Mouse (Mus musculus) frontal cortex, postnatal 36 days (tissue): ENCODE results near the gene Pola1.

Experiments used
- DNase-seq, 2 experiments: peaks; one replicate each; pipeline ENCODE4 v3.0.0; 2022; ENCODE audit warnings: low spot score in 2 of 2

Gene Pola1

DNA sequence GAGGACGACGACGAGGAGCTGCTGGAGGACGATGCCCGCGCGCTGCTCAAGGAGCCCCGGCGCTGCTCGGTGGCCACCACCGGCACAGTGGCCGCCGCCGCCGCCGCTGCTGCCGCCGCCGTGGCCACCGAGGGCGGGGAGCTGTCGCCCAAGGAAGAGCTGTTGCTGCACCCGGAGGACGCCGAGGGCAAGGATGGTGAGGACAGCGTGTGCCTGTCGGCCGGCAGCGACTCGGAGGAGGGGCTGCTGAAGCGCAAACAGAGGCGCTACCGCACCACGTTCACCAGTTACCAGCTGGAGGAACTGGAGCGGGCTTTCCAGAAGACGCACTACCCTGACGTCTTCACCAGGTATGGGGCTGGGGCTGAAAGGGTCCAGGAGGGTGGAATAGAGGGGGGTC, 342.9 kb downstream of the Pola1 start:
- no peak for DNase-seq

DNA sequence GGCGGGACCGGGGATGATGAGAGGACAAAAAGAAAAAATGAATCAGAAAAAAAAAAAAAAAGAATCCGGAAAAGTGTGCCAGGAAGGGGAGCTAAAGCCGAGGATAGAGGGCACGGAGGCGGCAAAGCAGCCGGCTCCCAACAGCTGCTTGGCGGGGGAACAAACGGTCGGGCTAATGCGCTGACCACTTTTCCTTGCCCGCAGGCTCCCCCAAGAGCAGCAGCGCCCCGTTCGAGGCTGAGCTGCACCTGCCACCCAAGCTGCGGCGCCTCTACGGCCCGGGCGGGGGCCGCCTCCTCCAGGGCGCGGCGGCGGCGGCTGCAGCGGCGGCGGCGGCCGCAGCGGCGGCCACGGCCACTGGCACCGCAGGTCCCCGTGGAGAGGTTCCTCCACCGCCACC, 343.6 kb downstream of the Pola1 start:
- DNase-seq, result no peak

DNA sequence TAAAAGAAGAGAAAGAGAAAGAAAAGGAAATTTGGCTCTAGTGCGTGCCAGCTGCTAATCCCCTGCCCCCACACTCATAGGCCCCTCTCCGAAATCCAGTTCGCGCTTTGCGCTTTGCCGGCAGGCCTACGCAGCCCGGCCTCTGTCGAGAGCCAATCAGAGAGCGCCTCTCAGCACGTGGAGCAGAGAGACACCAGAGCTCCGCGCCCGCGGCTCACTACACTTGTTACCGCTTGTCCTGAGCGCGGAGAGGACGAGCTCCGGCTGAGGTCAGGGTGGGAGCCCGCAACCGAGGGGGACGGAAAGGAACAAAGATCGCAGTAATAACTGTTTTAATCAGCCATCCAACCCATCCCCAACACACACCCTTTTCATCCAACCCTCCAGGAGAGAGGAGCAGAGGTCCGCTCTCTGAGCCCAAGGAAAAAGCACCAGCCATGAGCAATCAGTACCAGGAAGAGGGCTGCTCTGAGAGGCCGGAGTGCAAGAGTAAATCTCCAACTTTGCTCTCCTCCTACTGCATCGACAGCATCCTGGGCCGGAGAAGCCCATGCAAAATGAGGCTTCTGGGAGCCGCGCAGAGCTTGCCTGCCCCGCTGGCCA, 345.6 kb downstream of the Pola1 start, which contains the start of gene Arx:
Arx (plus strand) TSS at position 155 of the 603 bp plus-strand sequence.
- peak; percentile 36 to 62 for DNase-seq

DNA sequence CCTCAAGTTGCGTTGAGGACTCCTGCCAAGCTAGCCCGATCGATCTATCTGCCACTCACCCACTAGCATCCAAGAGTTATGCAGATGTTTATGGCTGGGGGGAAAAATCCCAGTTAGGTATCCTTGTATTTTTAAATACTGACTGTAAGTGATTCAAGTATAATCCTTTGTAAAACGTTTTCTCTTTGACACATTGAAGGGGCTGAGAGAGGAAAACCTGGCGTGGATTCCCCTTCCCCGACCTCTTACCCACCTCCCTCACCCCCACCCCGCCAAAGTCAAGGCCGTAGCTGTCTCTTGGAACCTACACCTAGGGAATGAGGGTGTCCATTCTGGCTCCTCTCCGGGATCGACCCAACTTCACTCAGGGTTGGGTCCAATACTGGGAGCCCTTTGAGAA, 346.9 kb downstream of the Pola1 start:
- DNase-seq, result no peak

DNA sequence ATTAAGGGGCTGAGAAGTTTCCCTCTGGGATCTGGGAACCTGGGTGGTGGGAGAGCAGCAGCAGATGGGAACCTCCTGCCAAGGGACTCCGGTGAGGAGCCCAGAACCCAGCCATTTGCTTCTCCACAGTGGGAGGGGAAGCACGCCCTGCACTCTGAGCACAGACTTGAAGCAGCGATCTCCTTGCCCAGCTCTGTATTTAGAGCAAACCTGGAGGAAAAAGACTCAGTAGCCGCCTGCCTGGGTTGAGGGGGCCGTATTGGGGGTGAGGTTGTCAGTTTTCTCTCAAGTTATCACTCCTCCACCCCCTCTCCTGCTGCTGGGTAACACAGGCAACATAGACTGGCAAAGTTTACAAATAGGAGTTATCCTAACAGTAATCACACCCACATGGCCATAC, 350.2 kb downstream of the Pola1 start:
- no peak for DNase-seq

DNA sequence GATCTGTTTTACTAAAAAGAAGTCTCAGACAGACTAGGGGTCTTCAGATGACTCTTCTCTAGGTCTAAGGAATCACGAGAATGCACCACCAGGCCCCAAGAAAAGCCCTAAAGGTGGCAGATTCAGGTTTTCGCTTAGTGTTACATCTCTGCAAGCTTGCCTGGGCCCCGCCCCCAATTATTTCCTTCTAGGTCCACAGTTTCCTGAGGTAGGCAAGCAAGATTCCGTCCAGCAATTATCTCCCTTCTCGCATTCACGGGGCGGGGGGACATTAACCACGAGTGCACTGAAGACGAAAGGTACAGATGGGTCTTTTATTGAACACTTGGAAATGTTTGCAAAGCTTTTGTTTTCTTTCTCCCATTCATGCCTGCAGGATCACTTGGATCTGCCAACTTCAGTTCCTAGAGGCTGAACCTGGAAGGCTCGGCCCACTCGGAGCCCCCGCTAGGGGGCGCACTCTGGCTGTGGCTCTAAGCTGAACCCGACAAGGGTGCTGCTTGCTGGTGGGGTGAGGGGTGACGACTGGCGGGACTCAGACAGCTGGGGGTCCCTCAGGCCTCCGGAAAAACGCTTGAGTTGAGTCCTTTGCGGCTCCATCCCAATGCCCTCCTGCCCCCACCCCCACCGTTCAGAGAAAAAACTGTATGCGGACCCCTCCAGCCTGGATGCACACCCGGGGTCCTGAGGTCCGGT, 350.8 kb downstream of the Pola1 start:
- peak in 1 of 2 experiments; percentile 28 for DNase-seq

DNA sequence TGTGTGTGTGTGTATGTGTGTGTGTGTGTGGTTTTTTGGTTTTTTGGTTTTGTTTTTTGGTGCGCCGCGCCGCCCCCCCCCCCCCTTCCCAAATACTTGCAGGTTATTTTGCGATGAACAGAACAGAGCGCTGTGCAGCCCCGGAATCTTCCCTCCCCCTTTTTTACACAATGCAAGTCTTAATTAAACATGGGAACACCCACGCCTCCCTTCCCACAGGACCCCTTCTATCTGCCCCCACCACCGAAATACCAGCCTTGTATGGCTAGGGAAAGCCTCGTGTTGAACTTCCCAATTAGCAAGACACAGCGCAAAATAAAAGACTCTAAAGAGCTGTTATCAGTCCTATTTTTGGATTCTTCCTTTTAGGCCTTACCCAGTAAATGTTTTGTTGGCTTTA, 352.0 kb downstream of the Pola1 start:
- no peak for DNase-seq

DNA sequence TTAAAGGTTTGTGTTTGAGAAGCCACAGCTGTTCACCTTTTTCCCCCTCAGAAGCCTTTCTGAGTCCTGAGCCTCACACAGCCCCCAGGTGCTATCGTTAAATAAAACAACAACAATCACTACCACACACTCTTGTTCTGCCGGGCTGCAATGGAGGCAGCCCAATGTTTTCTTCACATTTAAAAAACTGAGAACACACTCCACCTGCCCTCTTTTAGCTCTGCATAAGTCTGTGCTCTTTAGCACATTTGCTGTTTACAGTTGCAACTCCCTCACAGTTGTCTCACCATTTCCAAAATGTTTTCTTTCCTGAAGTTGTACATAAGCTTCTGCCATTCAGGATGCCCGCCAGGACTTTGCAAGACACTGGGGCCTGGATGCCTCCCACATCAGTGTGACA, 356.3 kb downstream of the Pola1 start:
- DNase-seq, result no peak
